Mouse (Mus musculus): ENCODE measurements around the gene Cyp4b1. TPM values are rescaled to one million over a fixed set of nuclear protein-coding genes. Genes with fewer than 3 reads are reported as not detected.
A peak's percentile ranks its signal among the peaks of the same experiment; 100 is the strongest.
"Not testable (repeated sequence)": the region's sequence is repeated elsewhere in the genome, so short reads cannot be mapped to it uniquely, and the experiment has no call there.

Gene Cyp4b1
- total RNA-seq (2021) = under 1 TPM; 0.71 to 0.72 TPM
- long read RNA-seq, experiment 1 = 0 reads
- long read RNA-seq, experiment 2, partial matches to known transcripts = 1 of 1 reads
- long read RNA-seq, experiment 2, other reads (novel, unspliced or antisense) = 0 of 1 reads

DNA sequence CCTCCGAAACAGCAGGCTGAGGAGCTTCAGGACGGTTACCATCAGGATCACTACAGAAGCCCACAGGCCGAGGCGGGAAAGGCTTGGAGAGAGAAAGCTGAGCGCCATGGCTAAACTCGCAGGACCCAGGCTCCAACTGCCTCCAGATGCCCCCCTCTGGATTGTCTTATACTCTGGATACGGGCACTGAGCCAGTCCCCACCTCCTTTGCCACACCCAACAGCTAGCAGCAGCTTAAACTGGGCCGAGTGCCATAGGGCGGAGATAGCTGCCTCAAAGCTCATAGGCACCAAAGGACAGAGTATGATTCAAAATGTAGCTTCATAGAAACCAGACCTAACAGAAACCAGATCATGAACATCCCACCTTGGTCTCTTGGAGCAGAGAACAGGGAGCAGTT, at the start of gene Cyp4b1:
Cyp4b1 (minus strand) TSS at position 144 of the 400 bp plus-strand sequence.
- no peak for TF ChIP-seq CTCF (conservative IDR thresholded peaks at IDR 0.05)
- DNase-seq (ENCODE audit: low spot score in 2 of 2) = no peak

GRCm38 (mm10) chr4:115686299-115686698, 38.8 kb upstream of the Cyp4b1 start:
- Histone ChIP-seq H3K4me3 (no peak overlapping the region), H3K27ac (no peak overlapping the region)
- DNase-seq (ENCODE audit: low spot score in 2 of 2) = no peak
- TF ChIP-seq CTCF (conservative IDR thresholded peaks at IDR 0.05) = no peak

More for the DNA sequence above, at the start of gene Cyp4b1:
- H3K4me3 ChIP-seq = no peak within 1 kb of the TSS
- no peak within 1 kb of the TSS for H3K27ac ChIP-seq

GRCm38 (mm10) chr4:115659190-115659589, 11.7 kb upstream of the Cyp4b1 start:
- TF ChIP-seq CTCF (conservative IDR thresholded peaks at IDR 0.05) = no peak
- H3K4me3 ChIP-seq = no peak overlapping the region
- DNase-seq (ENCODE audit: low spot score in 2 of 2) = no peak
- no peak overlapping the region for H3K27ac ChIP-seq

DNA sequence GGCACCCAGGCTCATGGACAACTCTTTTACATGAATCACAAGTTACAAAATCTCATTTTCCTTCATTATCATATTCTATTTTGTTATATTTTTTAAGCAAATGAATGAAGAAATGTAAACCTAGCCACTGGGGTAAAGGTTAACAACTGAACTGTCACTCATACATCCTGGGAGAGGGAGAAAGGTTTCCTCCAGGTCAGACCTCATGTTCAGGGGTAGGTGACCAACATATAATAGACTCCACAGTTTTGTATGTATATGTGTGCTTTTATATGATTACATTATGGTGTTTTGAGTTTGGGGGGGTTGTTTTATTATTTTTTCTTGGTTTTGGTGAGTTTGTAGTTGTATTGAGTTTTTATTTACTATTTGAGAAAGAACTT, 10.3 kb upstream of the Cyp4b1 start:
- TF ChIP-seq CTCF (conservative IDR thresholded peaks at IDR 0.05) = no peak
- H3K4me3 ChIP-seq = peak overlapping the region; percentile 56; the same call in 1 of the 2 replicates
- no peak for DNase-seq (ENCODE audit: low spot score in 2 of 2)
- no peak overlapping the region for H3K27ac ChIP-seq

DNA sequence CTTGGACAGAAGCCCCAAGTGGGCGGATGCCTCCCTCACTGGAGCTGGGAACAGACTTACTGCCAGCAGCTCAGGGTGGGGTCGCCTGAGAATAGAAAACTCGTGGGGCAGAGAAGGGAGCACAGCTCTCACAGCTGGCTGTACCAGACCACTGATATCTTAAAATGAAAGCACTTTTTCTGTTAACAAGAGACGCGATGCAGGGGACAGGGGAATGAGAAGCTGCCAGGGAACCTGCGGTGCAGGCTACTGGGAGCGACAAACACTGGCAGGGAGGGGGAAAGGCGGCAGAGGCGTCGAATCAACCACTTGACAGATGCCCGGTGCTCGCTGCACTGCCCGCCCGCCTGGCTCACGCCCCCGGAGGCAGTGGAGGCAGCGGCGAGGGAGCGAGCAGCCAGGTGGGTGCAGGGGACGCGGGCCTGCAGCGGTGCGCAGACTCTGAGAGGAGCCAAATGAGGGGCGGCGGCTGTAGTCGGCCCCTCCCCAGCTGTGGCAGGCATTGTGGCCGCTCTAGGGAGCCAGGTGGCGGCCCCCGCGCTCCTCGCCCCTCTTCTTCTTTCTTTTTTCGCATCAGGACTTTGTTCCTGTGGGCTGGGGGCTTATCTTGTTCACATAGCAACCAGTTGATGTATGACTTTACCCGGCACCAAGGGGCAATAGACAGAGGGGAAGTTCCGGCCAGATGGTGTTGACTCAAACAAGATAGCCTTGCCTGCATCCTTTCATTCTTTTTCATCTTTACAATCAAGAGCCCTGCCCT, 9.8 kb upstream of the Cyp4b1 start:
- peak overlapping the region; percentile 56 for H3K4me3 ChIP-seq
- H3K27ac ChIP-seq = peak overlapping the region; percentile 32; the same call in 1 of the 2 replicates
- no peak for TF ChIP-seq CTCF (conservative IDR thresholded peaks at IDR 0.05)
- peak; percentile 5 to 12 for DNase-seq (ENCODE audit: low spot score in 2 of 2)

DNA sequence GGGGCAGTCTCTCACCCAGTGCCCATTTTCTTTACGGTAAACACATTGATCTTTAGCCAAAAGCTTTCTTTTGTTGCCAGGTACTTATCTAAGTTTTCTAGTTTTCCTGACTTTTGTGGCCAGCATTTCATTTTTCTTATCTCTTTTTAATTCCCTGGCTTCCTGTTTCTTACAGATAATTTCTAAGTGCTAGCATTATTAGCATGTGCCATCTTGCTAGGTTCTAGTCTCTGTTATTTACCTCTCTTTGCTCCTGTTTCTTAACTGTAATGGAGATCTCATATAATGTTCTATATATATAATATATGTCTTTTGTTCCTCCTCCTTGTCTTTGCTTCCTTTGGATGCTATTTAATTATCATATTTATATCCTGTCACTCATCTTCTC, 9.0 kb upstream of the Cyp4b1 start:
- not testable (repeated sequence) for H3K4me3 ChIP-seq; DNase-seq (ENCODE audit: low spot score in 2 of 2); H3K27ac ChIP-seq

DNA sequence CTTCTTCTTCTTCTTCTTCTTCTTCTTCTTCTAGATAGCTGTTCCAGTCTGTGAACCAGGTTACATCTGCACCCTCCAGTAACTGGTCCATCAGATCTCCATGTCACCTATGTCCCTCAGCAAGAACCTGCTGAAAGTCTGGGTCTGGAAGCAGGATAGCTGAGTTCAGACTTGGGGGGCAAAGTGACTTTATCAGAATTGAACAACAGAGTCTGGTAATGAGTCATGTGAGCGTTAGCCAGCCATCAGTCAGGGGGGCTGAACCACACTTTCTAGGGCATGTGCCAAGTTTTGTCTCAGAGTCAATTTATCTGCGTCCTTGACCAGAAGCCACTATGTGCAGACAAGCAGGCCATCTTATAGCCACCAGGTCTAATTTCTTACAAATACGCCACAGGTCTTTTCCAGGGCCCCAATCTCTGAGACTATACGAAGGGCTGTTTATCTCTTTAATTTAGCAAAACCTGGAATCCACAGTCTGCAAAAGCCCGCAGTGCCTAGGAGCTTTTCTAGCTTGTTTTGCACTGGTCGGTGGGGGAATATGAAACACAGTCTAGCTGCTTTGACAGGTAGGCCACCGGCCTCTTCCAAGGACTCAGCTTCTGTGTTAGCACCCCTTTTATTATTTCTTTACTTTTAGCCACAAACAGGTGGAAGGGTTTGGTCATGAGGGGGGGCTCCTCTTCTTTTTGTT, 8.5 kb upstream of the Cyp4b1 start:
- H3K27ac ChIP-seq; H3K4me3 ChIP-seq; DNase-seq (ENCODE audit: low spot score in 2 of 2): not testable (repeated sequence)

GRCm38 (mm10) chr4:115650866-115651265, 3.3 kb upstream of the Cyp4b1 start:
- no peak for DNase-seq (ENCODE audit: low spot score in 2 of 2)
- Histone ChIP-seq H3K27ac (no peak overlapping the region), H3K4me3 (no peak overlapping the region)
- no peak for TF ChIP-seq CTCF (conservative IDR thresholded peaks at IDR 0.05)

DNA sequence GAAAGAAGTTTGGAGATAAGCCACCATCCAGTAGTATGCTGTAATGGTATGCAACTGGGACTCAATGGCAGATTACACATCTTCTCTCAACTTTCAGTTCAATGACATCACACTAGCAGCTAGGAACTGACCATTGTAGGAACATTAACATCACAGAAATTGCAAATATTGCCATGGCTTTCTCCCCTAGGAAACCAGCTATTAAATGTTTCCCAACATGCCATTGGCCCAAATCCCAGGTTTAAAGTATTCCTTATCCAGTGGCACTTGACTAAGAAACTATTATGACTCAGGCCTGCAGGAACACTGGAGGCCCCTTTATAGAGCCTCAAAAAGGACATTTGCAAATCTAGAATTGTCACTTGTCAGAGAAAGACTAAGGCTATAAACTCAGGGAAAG, 1.8 kb upstream of the Cyp4b1 start:
- no peak for DNase-seq (ENCODE audit: low spot score in 2 of 2)
- no peak for TF ChIP-seq CTCF (conservative IDR thresholded peaks at IDR 0.05)
- Histone ChIP-seq H3K4me3 (no peak overlapping the region), H3K27ac (no peak overlapping the region)

GRCm38 (mm10) chr4:115648752-115649151, 1.2 kb upstream of the Cyp4b1 start:
- no peak for DNase-seq (ENCODE audit: low spot score in 2 of 2)
- no peak for TF ChIP-seq CTCF (conservative IDR thresholded peaks at IDR 0.05)
- no peak overlapping the region for H3K27ac ChIP-seq
- H3K4me3 ChIP-seq = no peak overlapping the region

GRCm38 (mm10) chr4:115645371-115645770, 2.2 kb downstream of the Cyp4b1 start:
- TF ChIP-seq CTCF (conservative IDR thresholded peaks at IDR 0.05) = no peak
- no peak overlapping the region for H3K4me3 ChIP-seq
- no peak overlapping the region for H3K27ac ChIP-seq
- DNase-seq (ENCODE audit: low spot score in 2 of 2) = no peak

DNA sequence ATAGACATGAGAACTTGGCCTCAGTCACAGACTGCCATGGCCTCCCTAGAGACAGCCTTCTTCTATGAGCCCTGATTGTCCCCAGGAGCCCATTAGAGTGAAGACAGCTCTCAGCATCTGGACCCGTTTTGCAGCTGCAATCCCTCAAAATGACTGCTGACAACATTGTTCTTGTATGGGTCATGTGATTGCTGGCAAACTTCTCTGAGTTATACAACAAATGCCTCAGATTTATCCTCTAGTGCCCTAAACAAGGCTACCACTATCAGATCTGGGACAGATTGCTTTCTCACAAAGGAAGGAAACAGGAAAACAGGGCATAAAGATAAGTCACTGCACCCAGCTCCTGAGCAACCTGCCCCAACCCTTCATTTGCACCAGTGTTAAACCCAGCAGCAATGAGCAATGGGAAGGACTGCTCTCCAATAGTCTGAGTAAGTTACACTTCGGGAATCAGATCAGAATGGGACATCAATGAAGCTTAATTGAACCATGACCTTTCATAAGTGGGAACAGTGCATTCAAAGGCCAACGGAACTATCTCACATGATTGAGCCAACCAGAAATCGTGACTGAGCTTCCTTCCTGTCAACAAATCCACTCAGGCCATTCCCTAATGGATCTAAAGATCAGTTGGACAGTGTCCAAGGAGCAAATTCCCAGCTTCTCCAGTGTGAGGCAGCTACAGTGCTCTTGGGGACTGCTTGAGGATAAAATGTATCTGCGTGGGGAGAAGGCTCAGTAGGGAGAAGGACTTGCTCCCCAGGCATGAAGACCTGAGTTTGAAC, 4.4 kb downstream of the Cyp4b1 start:
- no peak for TF ChIP-seq CTCF (conservative IDR thresholded peaks at IDR 0.05)
- no peak for DNase-seq (ENCODE audit: low spot score in 2 of 2)
- no peak overlapping the region for H3K27ac ChIP-seq
- no peak overlapping the region for H3K4me3 ChIP-seq

GRCm38 (mm10) chr4:115625560-115625959, 22.0 kb downstream of the Cyp4b1 start:
- not testable (repeated sequence) for DNase-seq (ENCODE audit: low spot score in 2 of 2); H3K4me3 ChIP-seq; H3K27ac ChIP-seq
